Mouse (Mus musculus): ENCODE data around the gene Gm29609. TPM values are rescaled to one million over a fixed set of nuclear protein-coding genes. Genes with fewer than 3 reads are reported as not detected.
A peak's percentile ranks its signal among the peaks of the same experiment; 100 is the strongest.

Gm29609 gene
- total RNA-seq, 2 experiments from 2014 or later = 3.6 to 3.8 TPM

DNA sequence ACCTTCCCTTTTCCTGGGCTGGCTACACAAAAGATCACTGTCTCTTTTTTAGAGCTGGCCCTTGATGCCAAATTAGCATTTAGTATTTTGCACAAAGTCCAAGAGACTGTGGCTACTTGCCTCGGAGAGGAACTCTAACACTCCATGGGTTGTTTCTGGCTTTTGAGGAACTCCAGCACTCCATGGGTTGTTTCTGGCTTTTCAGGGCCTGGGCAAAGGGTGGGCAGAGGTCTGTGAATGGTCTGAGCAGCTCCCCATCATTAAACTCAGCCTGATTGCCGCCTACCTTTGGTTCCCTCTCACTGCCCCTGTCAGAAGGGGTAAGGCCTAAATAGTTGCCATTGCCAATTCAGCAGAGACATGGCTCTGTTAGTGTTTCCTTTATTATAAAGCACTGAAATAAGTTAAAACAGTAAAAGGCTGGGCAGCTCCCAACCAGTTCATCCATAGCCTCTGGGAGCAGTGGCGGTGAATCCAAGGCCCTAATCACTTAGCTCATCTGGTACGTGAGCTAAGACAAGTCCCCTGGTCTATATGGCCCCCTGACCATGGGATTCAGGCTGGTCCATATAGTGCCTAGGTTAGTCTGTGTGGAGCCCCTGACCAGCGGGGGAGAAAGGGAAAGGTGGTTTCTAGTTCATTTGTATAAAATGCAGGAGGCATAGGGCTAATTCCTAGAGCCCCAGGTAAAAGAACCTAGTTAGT, 19.1 kb upstream of the Gm29609 start:
- DNase-seq (ENCODE audit: low spot score in 2 of 2) = no peak

- no peak for DNase-seq (ENCODE audit: low spot score in 2 of 2)
Measured at GRCm38 (mm10) chr5:31198170-31198569, 18.5 kb upstream of the Gm29609 start.

DNA sequence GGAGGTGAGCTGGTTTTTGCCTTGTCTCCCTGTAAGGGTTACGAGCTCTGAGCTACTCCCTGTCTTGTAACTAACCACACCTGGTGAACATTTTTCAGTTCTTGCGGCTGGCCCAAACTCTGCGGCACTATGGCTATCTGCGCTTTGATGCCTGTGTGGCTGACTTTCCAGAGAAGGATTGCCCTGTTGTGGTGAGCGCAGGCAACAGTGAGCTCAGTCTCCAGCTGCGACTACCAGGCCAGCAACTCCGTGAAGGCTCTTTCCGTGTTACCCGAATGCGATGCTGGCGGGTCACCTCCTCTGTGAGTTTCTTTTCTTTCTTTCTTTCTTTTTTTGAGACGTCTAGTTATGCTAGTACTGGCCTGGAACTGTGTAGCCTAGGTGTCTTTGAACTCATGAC, 17.4 kb upstream of the Gm29609 start:
- DNase-seq (ENCODE audit: low spot score in 2 of 2) = no peak

DNA sequence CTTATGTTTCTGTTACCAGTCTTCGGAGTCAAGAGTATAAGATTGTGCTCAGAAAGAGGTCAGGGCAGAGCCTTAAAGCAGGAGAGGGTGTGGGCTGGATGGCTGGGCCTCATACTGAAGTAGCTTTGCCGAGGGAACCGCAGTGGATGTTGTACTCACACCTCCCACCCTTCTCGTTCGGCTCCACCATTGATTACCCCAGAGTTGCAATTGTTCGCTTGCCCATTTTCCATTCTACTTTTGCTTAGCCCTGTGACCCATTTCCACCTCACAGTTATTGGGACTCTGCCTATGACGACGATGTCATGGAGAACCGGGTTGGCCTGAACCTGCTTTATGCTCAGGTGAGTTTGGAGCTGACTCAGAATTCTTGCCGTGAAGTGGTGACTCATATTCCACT, 16.5 kb upstream of the Gm29609 start:
- no peak for DNase-seq (ENCODE audit: low spot score in 2 of 2)

- no peak for DNase-seq (ENCODE audit: low spot score in 2 of 2)
Measured at GRCm38 (mm10) chr5:31195671-31196070, 16.0 kb upstream of the Gm29609 start.

DNA sequence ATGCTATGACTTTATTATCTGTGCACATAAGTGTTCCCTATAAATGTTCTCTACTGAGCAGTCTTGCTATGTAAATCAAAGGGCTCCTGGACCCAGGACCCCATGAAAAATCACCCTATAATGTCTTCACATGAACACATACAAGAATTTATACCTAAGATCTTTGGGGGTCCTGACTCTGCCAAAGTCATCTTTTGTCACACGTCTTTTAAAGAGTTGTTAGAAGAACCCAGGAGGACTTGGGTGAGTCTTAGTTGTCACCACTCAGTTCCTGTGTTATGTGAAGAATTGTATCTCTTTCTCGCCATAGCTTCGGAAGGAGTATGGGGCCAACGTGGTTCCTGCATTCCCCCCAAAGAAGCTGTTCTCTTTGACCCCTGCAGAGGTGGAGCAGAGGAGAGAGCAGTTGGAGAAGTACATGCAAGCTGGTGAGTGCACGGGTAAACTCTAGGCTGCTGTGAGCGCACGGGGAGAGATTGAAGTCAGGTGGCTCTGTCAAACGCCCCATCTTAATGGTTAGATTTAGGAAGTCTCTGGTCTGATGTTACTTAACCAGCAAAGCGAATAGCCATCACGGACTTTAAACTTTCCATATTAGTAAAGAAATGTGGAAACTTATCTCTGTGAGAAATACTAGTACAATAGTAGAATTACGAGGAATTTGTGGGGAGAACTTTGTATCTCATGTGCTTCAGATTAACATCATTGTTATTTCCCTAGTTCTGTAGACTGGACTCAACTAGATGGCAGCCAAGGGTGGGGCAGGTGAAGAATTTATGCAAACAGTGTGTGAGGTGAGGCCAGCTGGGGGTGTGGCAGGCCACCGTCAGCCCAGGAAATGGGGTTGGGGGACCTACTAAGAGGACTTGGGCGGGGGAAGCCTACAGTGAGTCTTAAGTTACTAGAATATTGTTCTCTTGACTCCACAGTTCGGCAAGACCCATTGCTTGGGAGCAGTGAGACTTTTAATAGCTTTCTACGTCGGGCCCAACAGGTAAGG, 15.1 kb upstream of the Gm29609 start:
- no peak for DNase-seq (ENCODE audit: low spot score in 2 of 2)

DNA sequence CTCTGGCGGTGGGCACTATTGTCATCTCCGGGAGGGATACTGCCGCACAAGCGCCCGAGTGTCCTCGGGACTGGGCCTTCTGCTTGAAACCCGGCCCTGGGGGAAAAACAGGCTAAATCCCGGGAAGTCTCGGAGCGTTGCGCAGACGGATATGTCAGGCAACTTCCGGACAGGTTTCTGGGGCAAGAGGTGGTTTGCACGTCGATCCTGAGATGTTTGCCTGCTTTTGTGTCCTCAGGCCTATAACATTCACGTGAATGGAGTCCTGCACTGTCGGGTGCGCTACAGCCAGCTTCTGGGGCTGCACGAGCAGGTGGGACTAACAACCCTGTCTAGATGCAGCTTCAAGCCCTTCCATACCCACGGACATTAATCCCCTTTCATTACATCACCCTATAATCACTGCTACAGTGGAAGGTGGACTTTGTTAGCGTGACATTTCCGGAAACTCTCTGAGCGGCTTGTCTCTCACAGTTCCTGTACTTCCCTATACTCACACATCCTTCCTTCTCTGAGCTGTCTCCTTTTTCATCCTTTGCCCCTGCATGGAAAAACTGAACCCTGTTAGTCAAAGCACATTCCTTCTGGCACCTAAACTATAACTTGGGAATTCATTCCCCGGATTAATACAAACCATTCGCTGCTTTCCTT, 14.0 kb upstream of the Gm29609 start:
- DNase-seq (ENCODE audit: low spot score in 2 of 2) = no peak

GRCm38 (mm10) chr5:31192939-31193630, 13.4 kb upstream of the Gm29609 start, which contains the start of the genes Snx17 and Eif2b4:
TSS of gene Snx17 (plus strand) at chr5:31193227.
TSS of gene Eif2b4 (minus strand) at chr5:31193430.
- peak; percentile 99 to 100 for DNase-seq (ENCODE audit: low spot score in 2 of 2)

DNA sequence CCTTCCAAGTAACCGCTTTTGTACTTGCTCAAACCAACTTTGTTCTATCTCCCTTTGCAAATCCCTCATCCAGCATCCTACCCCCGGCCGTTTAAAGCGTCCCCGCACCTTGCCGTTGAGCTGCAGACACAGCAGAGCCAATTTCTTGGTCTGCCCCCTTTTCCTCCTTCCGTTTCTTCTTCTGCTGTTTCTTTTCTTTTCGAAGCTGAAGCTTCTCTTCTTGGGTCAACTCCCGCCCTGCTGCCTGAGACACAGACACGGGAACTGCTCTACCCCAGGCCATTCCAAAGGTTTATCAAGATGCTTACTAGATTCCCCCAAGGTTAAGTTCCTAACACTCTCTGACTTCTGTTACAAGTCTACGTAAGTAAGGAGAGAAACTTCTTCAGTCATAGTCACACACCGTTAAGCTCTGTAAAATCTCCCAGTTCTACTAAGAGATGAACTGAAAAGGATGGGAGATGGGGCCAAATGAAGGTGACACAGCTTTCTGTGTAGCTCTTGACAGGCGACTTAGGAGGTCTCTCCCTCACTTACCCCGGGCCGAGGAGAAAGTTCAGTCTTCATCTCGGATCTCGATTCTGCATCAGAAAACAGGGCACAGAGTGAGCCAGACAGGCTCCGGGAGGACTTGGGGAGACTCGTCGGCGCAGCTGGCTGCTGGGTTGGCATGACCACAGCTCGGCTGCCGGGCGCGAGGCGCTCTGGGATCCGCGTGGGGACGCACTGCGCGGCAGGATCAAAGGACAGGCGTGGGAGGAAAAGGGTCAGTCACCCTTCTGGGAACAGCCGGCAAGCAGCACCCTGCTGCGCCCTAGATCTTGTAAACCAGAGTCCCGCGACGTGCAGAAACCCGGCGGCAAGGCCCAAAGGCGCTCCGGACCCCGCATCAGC, 12.6 kb upstream of the Gm29609 start:
- no peak for DNase-seq (ENCODE audit: low spot score in 2 of 2)

- no peak for DNase-seq (ENCODE audit: low spot score in 2 of 2)
Measured at GRCm38 (mm10) chr5:31190201-31190600, 10.5 kb upstream of the Gm29609 start.

- no peak for DNase-seq (ENCODE audit: low spot score in 2 of 2)
Measured at GRCm38 (mm10) chr5:31188223-31188840, 8.6 kb upstream of the Gm29609 start.

- DNase-seq (ENCODE audit: low spot score in 2 of 2) = no peak
Measured at GRCm38 (mm10) chr5:31183678-31184077, 4.0 kb upstream of the Gm29609 start.

DNA sequence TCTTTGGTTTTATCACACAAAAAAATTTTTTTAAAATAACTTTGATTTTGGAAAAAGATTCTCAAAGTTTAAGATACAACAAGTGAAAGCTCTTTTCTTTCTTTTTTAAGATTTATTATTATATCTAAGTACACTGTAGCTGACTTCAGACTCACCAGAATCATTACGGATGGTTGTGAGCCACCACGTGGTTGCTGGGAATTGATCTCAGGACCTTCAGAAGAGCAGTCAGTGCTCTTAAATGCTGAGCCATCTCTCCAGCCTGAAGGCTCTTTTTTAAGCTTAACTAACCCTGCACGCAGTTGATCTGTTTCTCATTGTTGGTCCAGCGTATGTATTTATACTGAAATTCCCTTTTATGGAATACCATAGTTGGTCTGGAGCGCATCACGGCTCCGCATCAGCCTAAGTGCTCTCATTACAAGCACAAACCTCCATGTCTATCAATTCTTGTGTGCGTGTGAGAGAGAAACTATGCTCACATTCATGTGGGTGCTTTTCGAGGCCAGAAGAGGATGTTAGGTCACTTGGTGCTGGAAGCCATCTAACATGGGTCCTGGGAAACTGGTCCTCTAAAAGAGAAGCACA, 1.6 kb upstream of the Gm29609 start:
- DNase-seq (ENCODE audit: low spot score in 2 of 2) = no peak

GRCm38 (mm10) chr5:31179301-31179765, 378 bp downstream of the Gm29609 start:
- no peak for DNase-seq (ENCODE audit: low spot score in 2 of 2)

- no peak for DNase-seq (ENCODE audit: low spot score in 2 of 2)
Measured at GRCm38 (mm10) chr5:31168630-31169029, 11.1 kb downstream of the Gm29609 start.

- DNase-seq (ENCODE audit: low spot score in 2 of 2) = no peak
Measured at GRCm38 (mm10) chr5:31164878-31165277, 14.8 kb downstream of the Gm29609 start.

DNA sequence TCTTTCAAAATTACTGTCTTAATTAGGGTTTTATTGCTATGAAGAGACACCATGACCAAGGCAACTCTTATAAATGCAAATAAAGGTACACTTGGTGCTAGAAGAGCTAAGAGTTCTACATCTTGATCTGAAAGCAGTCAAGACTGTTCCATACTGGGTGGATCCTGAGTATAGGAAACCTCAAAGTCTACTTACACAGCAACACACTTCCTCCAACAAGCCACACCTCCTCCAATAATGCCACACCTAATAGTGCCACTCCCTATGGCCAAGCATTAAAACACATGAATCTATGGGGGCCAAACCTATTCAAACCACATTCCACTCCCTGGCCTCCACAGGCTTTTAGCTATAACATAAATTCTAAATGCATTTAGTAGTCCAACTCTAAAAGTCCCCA, 17.2 kb downstream of the Gm29609 start:
- no peak for DNase-seq (ENCODE audit: low spot score in 2 of 2)

- peak; percentile 75 to 88 for DNase-seq (ENCODE audit: low spot score in 2 of 2)
Measured at GRCm38 (mm10) chr5:31154152-31154553, 25.6 kb downstream of the Gm29609 start, which contains the start of gene Mpv17. TSS of gene Mpv17 (minus strand) at chr5:31154251.

Data from layer of hippocampus, adult 18-20 months (tissue).